Mouse (Mus musculus): ENCODE measurements around the gene Prkca.

- no peak for TF ChIP-seq POLR2A (IDR thresholded peaks at IDR 0.05; ENCODE audit: insufficient read depth, low read length)
- TF ChIP-seq CTCF (IDR thresholded peaks at IDR 0.05; ENCODE audit: low read depth, low read length) = peak; percentile 57
- no peak for TF ChIP-seq EP300 (IDR thresholded peaks at IDR 0.05; ENCODE audit: insufficient read depth, low read depth, low read length)
These were observed 349.2 kb downstream of the Prkca start for GRCm38 (mm10) chr11:107994487-107994886.
